Mouse (Mus musculus): Measurements from ENCODE around the gene Fra10ac1. TPM values are rescaled to one million over a fixed set of nuclear protein-coding genes. Genes with fewer than 3 reads are reported as not detected.

Gene Fra10ac1
- polyA plus RNA-seq (2017; shearing (Covaris generic)), result 20.0 TPM

DNA sequence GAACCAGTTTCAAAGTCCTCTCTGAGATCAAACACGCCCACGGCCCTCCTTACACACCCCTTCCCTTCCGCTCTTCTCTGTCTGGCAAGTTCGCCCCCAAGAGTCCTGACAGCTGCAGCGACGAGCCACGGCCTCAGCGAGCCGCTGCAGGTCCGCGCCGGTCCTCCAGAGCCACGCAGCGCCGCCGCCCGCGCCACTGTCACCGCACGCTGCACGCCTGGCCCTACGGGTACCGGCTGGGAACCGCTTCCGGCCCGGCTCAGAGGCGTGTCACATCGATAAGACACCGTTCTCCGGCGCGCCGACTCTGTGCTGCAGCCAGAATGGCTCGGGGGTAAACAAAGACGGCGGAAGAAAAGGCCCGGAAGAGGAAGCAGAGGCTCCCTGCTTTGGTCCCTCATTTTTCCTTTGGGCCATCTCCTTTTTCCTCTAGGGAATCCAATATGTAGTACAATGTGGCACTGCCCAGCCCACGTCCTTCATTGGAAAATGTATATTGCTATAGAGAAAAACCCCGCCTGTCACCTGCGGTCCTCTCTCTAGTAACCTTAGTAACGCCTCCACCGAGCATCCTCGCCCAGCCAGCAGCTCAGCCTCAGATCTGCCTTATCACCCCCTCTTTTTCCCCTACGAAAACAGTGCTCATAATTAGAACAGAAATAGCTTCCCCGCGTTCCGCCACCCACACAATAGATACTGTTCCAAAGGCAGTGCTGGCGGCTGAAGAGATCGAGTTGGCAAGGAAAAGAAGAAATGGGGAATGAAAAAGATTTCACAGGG lies at the start of gene Fra10ac1:
Gene Fra10ac1, minus strand, starts transcription at position 252 of the 780 bp plus-strand sequence.

DNA sequence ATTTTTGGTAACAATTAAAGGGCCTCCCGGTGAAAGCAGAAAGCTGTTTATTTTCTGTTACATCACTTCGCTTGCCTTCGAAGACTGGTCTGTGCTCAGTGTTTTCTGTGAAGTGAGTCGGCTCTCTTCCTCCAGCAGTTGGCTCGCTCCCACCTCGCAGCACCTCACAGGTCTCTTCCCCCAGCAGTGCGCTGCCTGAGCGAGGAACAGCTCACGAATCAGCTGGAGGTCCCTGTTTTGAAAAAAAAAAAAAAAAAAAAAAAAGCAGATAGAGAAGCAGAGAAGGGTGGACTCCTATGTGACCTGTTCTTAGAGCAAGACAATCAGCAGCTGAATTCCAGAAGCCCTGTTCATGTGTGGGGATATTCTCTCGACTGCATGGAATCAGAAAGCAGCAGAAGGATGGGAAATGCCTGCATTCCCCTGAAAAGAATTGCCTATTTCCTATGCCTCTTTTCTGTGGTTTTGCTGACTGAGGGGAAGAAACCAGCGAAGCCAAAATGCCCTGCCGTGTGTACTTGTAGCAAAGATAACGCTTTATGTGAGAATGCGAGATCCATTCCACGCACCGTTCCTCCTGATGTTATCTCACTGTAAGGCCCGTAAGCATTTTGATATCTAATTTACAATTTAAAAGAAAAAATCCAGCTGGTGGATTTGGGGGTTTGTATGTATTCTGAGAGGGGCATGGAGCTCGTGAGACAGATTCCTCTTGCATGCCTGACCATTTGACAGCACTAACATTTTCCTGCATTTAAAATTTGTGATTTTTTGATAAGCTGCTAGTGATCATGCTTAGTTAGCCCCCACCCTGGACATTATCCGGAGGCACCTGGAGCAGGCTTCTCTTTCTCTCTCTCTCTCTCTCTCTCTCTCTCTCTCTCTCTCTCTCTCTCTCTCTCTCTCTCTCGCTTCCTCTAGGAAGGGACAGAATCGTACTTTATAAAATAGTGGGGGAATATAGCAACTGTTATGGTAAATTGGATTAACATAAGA lies 40.8 kb upstream of the Fra10ac1 start, which contains the start of gene Lgi1:
Gene Lgi1, plus strand, starts transcription at position 32 of the 996 bp plus-strand sequence.

Other genes with a start within 250 kb of the Fra10ac1 start
- gene Myof, start 180.6 kb downstream of the Fra10ac1 start, polyA plus RNA-seq (2017; shearing (Covaris generic)), result 0.17 TPM
- 0.59 TPM for gene Cep55, start 169.1 kb downstream of the Fra10ac1 start, polyA plus RNA-seq (2017; shearing (Covaris generic))
- gene Ffar4, start 127.1 kb downstream of the Fra10ac1 start, polyA plus RNA-seq (2017; shearing (Covaris generic)), result 0.27 TPM
- not detected for gene Rbp4, start 98.9 kb downstream of the Fra10ac1 start, polyA plus RNA-seq (2017; shearing (Covaris generic))
- gene Pde6c, start 91.4 kb downstream of the Fra10ac1 start, polyA plus RNA-seq (2017; shearing (Covaris generic)), result not detected
- 0.13 TPM for gene Lgi1, start 40.4 kb upstream of the Fra10ac1 start, polyA plus RNA-seq (2017; shearing (Covaris generic))
- 25.0 TPM for gene Slc35g1, start 171.8 kb upstream of the Fra10ac1 start, polyA plus RNA-seq (2017; shearing (Covaris generic))

Data from effector memory CD4-positive, alpha-beta T cell, adult 7 months (primary cell).